Mouse (Mus musculus): ENCODE measurements around the gene Lrrc8d.

- no peak for TF ChIP-seq CTCF (IDR thresholded peaks at IDR 0.05; ENCODE audit: borderline replicate concordance, extremely low read depth, insufficient read depth, insufficient read length)
- TF ChIP-seq POLR2A (IDR thresholded peaks at IDR 0.05; ENCODE audit: borderline replicate concordance, extremely low read depth, insufficient read depth, insufficient read length, poor library complexity, severe bottlenecking): no peak
Observed at GRCm38 (mm10) chr5:105828050-105828449, 128.3 kb downstream of the Lrrc8d start.
